Mouse (Mus musculus): Measurements from ENCODE around the gene Hinfp. TPM values are rescaled to one million over a fixed set of nuclear protein-coding genes. Genes with fewer than 3 reads are reported as not detected.

Gene Hinfp
- total and polyA plus RNA-seq, 3 experiments, result 6.9 to 12.6 (median 10.2) TPM

- no peaks in the 10 kb centered on the region for H3K27me3 ChIP-seq (ENCODE audit: control insufficient read depth, insufficient read depth, low read length)
- H3K27ac ChIP-seq, result no peak overlapping the region
- no peak for TF ChIP-seq EP300 (IDR thresholded peaks at IDR 0.05; ENCODE audit: insufficient read depth, low read depth, low read length)
- no peak for TF ChIP-seq POLR2A (IDR thresholded peaks at IDR 0.05; ENCODE audit: insufficient read depth, low read depth, low read length)
- no peak for TF ChIP-seq CTCF (IDR thresholded peaks at IDR 0.05)
- WGBS, result 72% methylated on average over 6 of the region's 6 CpGs
- H3K79me2 ChIP-seq (replicated peaks; ENCODE audit: control insufficient read depth, insufficient read depth, low read length), result no peaks in the 10 kb centered on the region
- DNase-seq, result no peak
- no peaks in the 10 kb centered on the region for H3K4me1 ChIP-seq (ENCODE audit: control insufficient read depth, insufficient read depth, low read length)
- H3K36me3 ChIP-seq (ENCODE audit: control insufficient read depth, insufficient read depth, low read length), result no peaks in the 10 kb centered on the region
- intact Hi-C loops (cut with DNase I), result loop anchor here (2.0 to 5.0 kb wide), 3 partner anchors 21 to 121 kb away; partner anchors contain the start of genes Hmbs and Nlrx1
- H3K4me3 ChIP-seq, result no peak overlapping the region
- H3K9ac ChIP-seq (ENCODE audit: low read depth, low read length), result no peak overlapping the region
Observed at GRCm38 (mm10) chr9:44247907-44248306, 57.6 kb downstream of the Hinfp start.

- no peak overlapping the region for H3K4me3 ChIP-seq
- no peak overlapping the region for H3K27ac ChIP-seq
- no peak overlapping the region for H3K9ac ChIP-seq (ENCODE audit: low read depth, low read length)
- 67% methylated on average over 2 of the region's 2 CpGs for WGBS
- intact Hi-C loops (cut with DNase I), result no loop called here
- H3K27me3 ChIP-seq (ENCODE audit: control insufficient read depth, insufficient read depth, low read length), result no peaks in the 10 kb centered on the region
- no peak for TF ChIP-seq CTCF (IDR thresholded peaks at IDR 0.05)
- TF ChIP-seq EP300 (IDR thresholded peaks at IDR 0.05; ENCODE audit: insufficient read depth, low read depth, low read length), result no peak
- TF ChIP-seq POLR2A (IDR thresholded peaks at IDR 0.05; ENCODE audit: insufficient read depth, low read depth, low read length), result no peak
- no peaks in the 10 kb centered on the region for H3K36me3 ChIP-seq (ENCODE audit: control insufficient read depth, insufficient read depth, low read length)
- H3K4me1 ChIP-seq (ENCODE audit: control insufficient read depth, insufficient read depth, low read length), result no peaks in the 10 kb centered on the region
- DNase-seq, result no peak
- H3K79me2 ChIP-seq (replicated peaks; ENCODE audit: control insufficient read depth, insufficient read depth, low read length), result no peaks in the 10 kb centered on the region
Observed at GRCm38 (mm10) chr9:44243621-44244020, 61.9 kb downstream of the Hinfp start.

Small RNA genes lying within 50 kb of the gene (microRNA-seq; reads per million reads assigned to microRNA genes)
- gene Gm44335, result 0 reads per million in 2 experiments

Other genes starting within 250 kb of the Hinfp start
- gene Usp2, start 238.7 kb downstream of the Hinfp start, total RNA-seq (2021), result 100 to 1,000 TPM in 1 of 2 experiments, 10 to 100 TPM in 1; 75.8 to 206 TPM
- 62.8 and 73.8 TPM in 2 replicates for gene Usp2, start 238.7 kb downstream of the Hinfp start, polyA plus RNA-seq (2012; rRNA removed)
- gene Mfrp, start 203.9 kb downstream of the Hinfp start, total RNA-seq (2021), result under 1 TPM in 1 of 2 experiments, not detected in 1; 0.05 TPM
- 0.04 and 0.12 TPM in 2 replicates for gene Mfrp, start 203.9 kb downstream of the Hinfp start, polyA plus RNA-seq (2012; rRNA removed)
- 1 to 10 TPM; 4.8 to 7.6 TPM for gene C1qtnf5, start 198.4 kb downstream of the Hinfp start, total RNA-seq (2021)
- gene C1qtnf5, start 198.4 kb downstream of the Hinfp start, polyA plus RNA-seq (2012; rRNA removed), result 9.4 and 13.8 TPM in 2 replicates
- gene Gm49380, start 192.2 kb downstream of the Hinfp start, total RNA-seq (2021), result under 1 TPM; 0.21 to 0.23 TPM
- not detected in 2 replicates for gene Gm49380, start 192.2 kb downstream of the Hinfp start, polyA plus RNA-seq (2012; rRNA removed)
- gene Rnf26, start 192.2 kb downstream of the Hinfp start, total RNA-seq (2021), result 1 to 10 TPM; 6.5 to 6.7 TPM
- gene Rnf26, start 192.2 kb downstream of the Hinfp start, polyA plus RNA-seq (2012; rRNA removed), result 7.3 and 10.4 TPM in 2 replicates
- 10 to 100 TPM; 31.6 to 32.5 TPM for gene Mcam, start 171.2 kb downstream of the Hinfp start, total RNA-seq (2021)
- 49.8 and 70.9 TPM in 2 replicates for gene Mcam, start 171.2 kb downstream of the Hinfp start, polyA plus RNA-seq (2012; rRNA removed)
- 10 to 100 TPM; 17.8 to 18.7 TPM for gene Cbl, start 71.6 kb downstream of the Hinfp start, total RNA-seq (2021)
- 5.0 and 11.8 TPM in 2 replicates for gene Cbl, start 71.6 kb downstream of the Hinfp start, polyA plus RNA-seq (2012; rRNA removed)
- not detected for gene Ccdc153, start 65.0 kb downstream of the Hinfp start, total RNA-seq (2021)
- gene Ccdc153, start 65.0 kb downstream of the Hinfp start, polyA plus RNA-seq (2012; rRNA removed), result 1.6 TPM in 1 of 2 replicates, not detected in the other
- 1 to 10 TPM; 3.4 to 4.2 TPM for gene Pdzd3, start 54.2 kb downstream of the Hinfp start, total RNA-seq (2021)
- gene Pdzd3, start 54.2 kb downstream of the Hinfp start, polyA plus RNA-seq (2012; rRNA removed), result 1.7 and 3.3 TPM in 2 replicates
- gene Nlrx1, start 37.1 kb downstream of the Hinfp start, total RNA-seq (2021), result 10 to 100 TPM; 20.3 to 21.7 TPM
- 16.1 and 19.0 TPM in 2 replicates for gene Nlrx1, start 37.1 kb downstream of the Hinfp start, polyA plus RNA-seq (2012; rRNA removed)
- gene Abcg4, start 17.1 kb downstream of the Hinfp start, total RNA-seq (2021), result under 1 TPM; 0.42 to 0.75 TPM
- 1.9 and 2.1 TPM in 2 replicates for gene Abcg4, start 17.1 kb downstream of the Hinfp start, polyA plus RNA-seq (2012; rRNA removed)
- gene C2cd2l, start 14.6 kb upstream of the Hinfp start, total RNA-seq (2021), result 10 to 100 TPM; 14.4 to 15.7 TPM
- 20.4 and 29.9 TPM in 2 replicates for gene C2cd2l, start 14.6 kb upstream of the Hinfp start, polyA plus RNA-seq (2012; rRNA removed)
- 10 to 100 TPM; 18.9 to 20.6 TPM for gene Dpagt1, start 20.3 kb upstream of the Hinfp start, total RNA-seq (2021)
- gene Dpagt1, start 20.3 kb upstream of the Hinfp start, polyA plus RNA-seq (2012; rRNA removed), result 34.3 and 51.3 TPM in 2 replicates
- 10 to 100 TPM; 12.8 TPM for gene H2afx, start 29.0 kb upstream of the Hinfp start, total RNA-seq (2021)
- gene H2afx, start 29.0 kb upstream of the Hinfp start, polyA plus RNA-seq (2012; rRNA removed), result 12.7 and 14.2 TPM in 2 replicates
- gene Hmbs, start 38.6 kb upstream of the Hinfp start, total RNA-seq (2021), result 10 to 100 TPM; 39.8 to 49.3 TPM
- gene Hmbs, start 38.6 kb upstream of the Hinfp start, polyA plus RNA-seq (2012; rRNA removed), result 37.8 and 51.3 TPM in 2 replicates
- gene Vps11, start 56.0 kb upstream of the Hinfp start, total RNA-seq (2021), result 10 to 100 TPM; 13.9 to 15.3 TPM
- 15.5 and 17.9 TPM in 2 replicates for gene Vps11, start 56.0 kb upstream of the Hinfp start, polyA plus RNA-seq (2012; rRNA removed)
- gene Hyou1, start 73.8 kb upstream of the Hinfp start, total RNA-seq (2021), result 10 to 100 TPM; 73.9 to 79.6 TPM
- 23.1 and 41.1 TPM in 2 replicates for gene Hyou1, start 73.8 kb upstream of the Hinfp start, polyA plus RNA-seq (2012; rRNA removed)
- 10 to 100 TPM; 20.9 to 24.8 TPM for gene Slc37a4, start 91.2 kb upstream of the Hinfp start, total RNA-seq (2021)
- 38.9 and 62.9 TPM in 2 replicates for gene Slc37a4, start 91.2 kb upstream of the Hinfp start, polyA plus RNA-seq (2012; rRNA removed)
- 100 to 1,000 TPM; 735 to 889 TPM for gene Rps25, start 101.5 kb upstream of the Hinfp start, total RNA-seq (2021)
- gene Rps25, start 101.5 kb upstream of the Hinfp start, polyA plus RNA-seq (2012; rRNA removed), result 162 and 268 TPM in 2 replicates
- 10 to 100 TPM; 34.9 to 36.2 TPM for gene Trappc4, start 101.9 kb upstream of the Hinfp start, total RNA-seq (2021)
- gene Trappc4, start 101.9 kb upstream of the Hinfp start, polyA plus RNA-seq (2012; rRNA removed), result 28.2 and 39.9 TPM in 2 replicates
- 1 to 10 TPM; 5.5 to 5.7 TPM for gene Ccdc84, start 112.9 kb upstream of the Hinfp start, total RNA-seq (2021)
- gene Ccdc84, start 112.9 kb upstream of the Hinfp start, polyA plus RNA-seq (2012; rRNA removed), result 10.5 and 18.1 TPM in 2 replicates
- gene Foxr1, start 135.5 kb upstream of the Hinfp start, total RNA-seq (2021), result not detected
- gene Foxr1, start 135.5 kb upstream of the Hinfp start, polyA plus RNA-seq (2012; rRNA removed), result not detected in 2 replicates
- not detected for gene Upk2, start 149.3 kb upstream of the Hinfp start, total RNA-seq (2021)
- 0.47 and 0.53 TPM in 2 replicates for gene Upk2, start 149.3 kb upstream of the Hinfp start, polyA plus RNA-seq (2012; rRNA removed)
- gene Bcl9l, start 177.2 kb upstream of the Hinfp start, total RNA-seq (2021), result 10 to 100 TPM; 44.5 to 58.7 TPM
- gene Bcl9l, start 177.2 kb upstream of the Hinfp start, polyA plus RNA-seq (2012; rRNA removed), result 15.3 and 21.5 TPM in 2 replicates